Mouse (Mus musculus) bone marrow, adult 2 months (tissue): ENCODE measurements around the gene 2310022A10Rik.

ENCODE experiments used
- CTCF ChIP-seq: fragments of 200-500 bp; IDR thresholded peaks from 2 replicates; pipeline ENCODE4 v1.5.1; 2011; ENCODE audit warnings: low read length, control low read depth; ENCODE audit not compliant: control insufficient read depth, insufficient read depth
- POLR2A ChIP-seq: fragments of 200-500 bp; IDR thresholded peaks from 2 replicates; pipeline ENCODE4 v1.6.1; 2011; ENCODE audit warnings: low read depth, mild to moderate bottlenecking, control low read depth, low read length, borderline replicate concordance; ENCODE audit not compliant: control insufficient read depth

GRCm38 (mm10) chr7:27543065-27543464, 10.0 kb upstream of the 2310022A10Rik start:
- TF ChIP-seq POLR2A (no peak), CTCF (no peak)
